ENCODE assay signal across 24 mouse cellular contexts in genomic region chr11:31742160-31742559, GRCm38 (mm10).
"Had no signal": no experiment of that assay in that cellular context is flagged by ENCODE, and none has a peak within 500 bp of the region (broad histone marks: within the 10 kb centered on the region; RNA-seq: fewer than 3 reads in every experiment).

No protein-coding gene starts in this region.

- H3K36me3 ChIP-seq: heart, embryonic 12.5 days; hindbrain, embryonic 12.5 days; intestine, embryonic 15.5 days; limb, embryonic 13.5 days; limb, embryonic 15.5 days; liver, embryonic 12.5 days; liver, embryonic 15.5 days had no signal

- H3K4me1 ChIP-seq: heart, embryonic 12.5 days; liver, embryonic 12.5 days had no signal

- H3K9ac ChIP-seq: heart, embryonic 12.5 days; hindbrain, embryonic 12.5 days; hindbrain, embryonic 14.5 days; intestine, embryonic 15.5 days; limb, embryonic 13.5 days; limb, embryonic 15.5 days; liver, embryonic 12.5 days; liver, embryonic 15.5 days had no signal

- H3K27me3 ChIP-seq: heart, embryonic 12.5 days; hindbrain, embryonic 12.5 days; intestine, embryonic 15.5 days; limb, embryonic 13.5 days; limb, embryonic 15.5 days had no signal

- DNase-seq: gastrocnemius, adult 2 months; gastrocnemius, postnatal 10 days; gastrocnemius, postnatal 25 days; heart, adult 18-20 months; heart, postnatal 10 days; heart, postnatal 4 days; kidney, adult 18-20 months; kidney, adult 8-10 months; kidney, postnatal 10 days; kidney, postnatal 25 days; kidney, postnatal 4 days; layer of hippocampus, postnatal 36 days; left cerebral cortex, postnatal 4 days had no signal

- H3K9me3 ChIP-seq: heart, embryonic 12.5 days; hindbrain, embryonic 12.5 days; intestine, embryonic 15.5 days; limb, embryonic 13.5 days; limb, embryonic 15.5 days; liver, embryonic 12.5 days; liver, embryonic 15.5 days had no signal

- ATAC-seq: inflammation-experienced regulatory T-cells, adult 6 months; intestine, embryonic 15.5 days; intestine, postnatal 0 days; liver, embryonic 12.5 days had no signal

- H3K4me2 ChIP-seq: heart, embryonic 12.5 days; hindbrain, embryonic 12.5 days; hindbrain, embryonic 14.5 days; intestine, embryonic 15.5 days; limb, embryonic 13.5 days; limb, embryonic 15.5 days; liver, embryonic 12.5 days; liver, embryonic 15.5 days had no signal

- H3K4me3 ChIP-seq: gastrocnemius, adult 2 months; heart, embryonic 12.5 days; hindbrain, embryonic 12.5 days; intestine, embryonic 15.5 days; layer of hippocampus, adult 2 months; limb, embryonic 13.5 days; limb, embryonic 15.5 days; liver, embryonic 12.5 days; liver, embryonic 15.5 days had no signal

- H3K27ac ChIP-seq: gastrocnemius, adult 2 months; hindbrain, embryonic 12.5 days; hindbrain, embryonic 14.5 days; intestine, embryonic 15.5 days; layer of hippocampus, adult 2 months; limb, embryonic 13.5 days; limb, embryonic 15.5 days; liver, embryonic 12.5 days; liver, embryonic 15.5 days had no signal
